18 mouse cellular contexts compared by ENCODE assay signal in the genomic region with DNA sequence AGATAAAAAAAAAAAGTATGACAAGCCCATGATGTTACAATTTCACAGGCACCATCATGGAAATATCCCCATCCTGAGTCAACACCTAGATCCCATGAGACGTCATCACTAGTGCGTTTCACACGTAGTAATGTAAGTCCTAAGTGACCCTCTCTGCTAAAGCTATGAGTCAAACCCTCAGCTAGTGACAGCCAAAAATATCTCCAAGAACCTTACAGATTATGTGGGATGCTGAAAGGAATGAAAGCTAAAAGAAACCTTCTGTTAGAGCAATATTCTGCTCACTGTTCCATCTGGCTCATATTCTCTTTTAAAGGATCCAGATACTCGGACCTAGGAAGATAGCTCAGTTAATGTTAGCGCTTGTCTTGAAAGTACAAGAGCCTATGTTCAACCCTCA. TPM values are rescaled to one million over a fixed set of nuclear protein-coding genes. Genes with fewer than 3 reads are reported as not detected.
"Had no signal": no experiment of that assay in that cellular context is flagged by ENCODE, and none has a peak within 500 bp of the region (broad histone marks: within the 10 kb centered on the region; RNA-seq: fewer than 3 reads in every experiment).

No protein-coding gene starts in this region.

- DNase-seq: lung, adult 18-20 months; lung, embryonic 14.5 days; lung, postnatal 10 days; lung, postnatal 4 days; midbrain, embryonic 14.5 days; retina, postnatal 1 day; right cerebral cortex, postnatal 14 days; spleen, adult 18-20 months; thymus, adult 2 months; thymus, postnatal 25 days; thymus, postnatal 4 days had no signal

- H3K27ac ChIP-seq: midbrain, embryonic 10.5 days; midbrain, embryonic 12.5 days; neural tube, embryonic 13.5 days; neural tube, embryonic 15.5 days had no signal

- H3K4me3 ChIP-seq: midbrain, embryonic 10.5 days; midbrain, embryonic 12.5 days; myocyte; neural tube, embryonic 13.5 days; neural tube, embryonic 15.5 days had no signal

RNA-seq across cellular contexts. Expression of a gene that starts 16.8 kb away (rescaled TPM):
- total RNA-seq: megakaryocyte, adult 5-6 weeks; megakaryocyte-erythroid progenitor cell, adult 5-6 weeks had no signal
